Mouse (Mus musculus) T-cell, adult 2 months (primary cell): Measurements from ENCODE around the gene Stard5.

ENCODE experiments used
- DNase-seq: peaks from one replicate; pipeline ENCODE4 v3.0.0; 2022; ENCODE audit warnings: low spot score

Stard5 gene

DNA sequence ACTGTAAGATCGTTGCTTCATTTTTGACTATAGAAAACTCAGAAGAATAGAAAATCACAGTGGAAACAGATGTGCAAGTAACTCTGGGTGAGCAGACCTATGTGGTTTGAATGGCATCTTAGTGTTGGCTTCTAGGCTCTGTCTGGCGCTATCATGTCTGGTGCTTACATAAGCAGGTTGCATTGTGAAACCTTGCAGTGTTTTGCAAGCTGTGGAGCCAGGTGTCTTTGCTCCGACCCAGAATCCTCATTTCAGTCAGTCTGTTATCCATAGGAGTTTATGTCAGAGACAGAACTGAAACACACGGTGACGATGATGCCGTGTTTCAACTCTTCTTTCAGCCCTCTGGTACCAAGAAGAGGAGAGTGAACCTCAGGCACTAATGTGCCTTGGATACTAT lies 2.1 kb downstream of the Stard5 start:
- DNase-seq = no peak

DNA sequence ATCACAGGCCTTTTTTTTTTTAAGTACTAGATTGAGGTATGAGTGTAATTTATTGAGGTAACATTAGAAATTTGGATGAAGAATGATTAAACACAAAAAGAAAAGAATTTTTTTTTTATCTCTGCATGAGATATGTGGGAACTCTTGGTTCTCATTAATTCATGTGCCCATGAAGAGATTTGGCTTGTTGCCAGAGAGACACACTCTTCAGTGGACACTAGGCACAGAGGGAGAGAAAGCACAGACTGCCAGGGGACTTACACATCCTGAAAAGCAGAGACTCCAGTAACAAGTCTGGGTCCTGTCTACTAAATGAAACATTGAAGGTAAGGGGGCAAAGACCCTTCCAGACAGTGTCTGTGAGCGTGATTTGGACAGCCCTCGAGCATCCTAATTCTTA lies 4.0 kb downstream of the Stard5 start:
- DNase-seq = no peak

DNA sequence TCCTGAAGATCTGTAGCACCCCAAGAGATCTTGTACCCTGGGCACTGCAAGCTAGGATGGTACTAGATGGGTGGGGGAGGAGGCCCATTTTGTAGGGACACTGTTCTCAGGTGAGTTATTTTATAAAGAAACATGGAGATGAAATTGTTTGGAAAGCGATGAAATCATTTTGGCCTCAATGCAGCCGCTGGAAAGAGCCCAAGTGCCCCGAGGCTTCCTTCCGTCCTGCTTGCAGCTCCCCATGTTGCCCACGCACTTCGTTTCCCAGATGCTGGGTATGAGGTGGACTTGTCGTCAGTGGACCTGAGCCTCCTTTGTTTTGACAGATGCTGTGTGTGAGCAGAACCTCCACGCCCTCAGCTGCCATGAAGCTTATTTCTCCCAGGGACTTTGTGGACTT lies 4.7 kb downstream of the Stard5 start:
- no peak for DNase-seq

DNA sequence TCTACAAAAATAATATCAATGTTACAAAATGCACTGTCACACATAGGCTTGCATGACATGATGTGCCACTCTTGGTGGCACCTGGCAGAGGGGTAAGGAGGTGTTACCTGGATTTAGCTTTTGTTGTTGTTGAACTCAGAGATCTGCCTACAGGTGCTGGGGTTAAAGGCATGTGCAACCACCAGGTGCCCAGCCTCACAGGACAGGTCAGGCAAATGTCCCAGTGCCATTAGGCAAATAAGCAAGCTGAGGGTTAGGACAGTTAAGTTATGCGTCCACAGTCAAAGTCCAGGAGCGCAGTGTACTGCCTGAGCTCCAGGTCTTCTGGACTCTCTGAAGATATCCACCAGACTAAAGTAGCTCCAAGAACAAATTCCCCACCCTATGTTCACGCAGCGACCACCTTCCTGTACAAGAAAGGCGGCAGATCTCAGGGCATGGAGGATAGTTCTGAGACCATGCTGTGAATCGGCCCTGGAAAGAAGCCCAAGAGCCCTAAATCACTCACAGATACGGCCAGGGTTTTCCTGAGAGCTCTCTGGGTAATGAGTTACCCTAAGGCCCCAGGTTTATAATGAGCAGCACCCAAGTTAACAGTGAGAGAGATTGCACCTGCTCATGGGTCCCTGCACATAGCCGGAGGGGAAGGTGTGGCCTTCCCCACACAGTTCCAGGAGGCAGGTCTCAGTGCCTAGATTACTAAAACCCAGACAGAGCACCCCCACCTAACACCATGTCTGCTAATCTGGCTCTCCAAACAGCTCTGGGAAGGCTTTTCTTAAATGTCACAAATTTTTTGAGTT lies 6.2 kb downstream of the Stard5 start:
- DNase-seq = no peak

DNA sequence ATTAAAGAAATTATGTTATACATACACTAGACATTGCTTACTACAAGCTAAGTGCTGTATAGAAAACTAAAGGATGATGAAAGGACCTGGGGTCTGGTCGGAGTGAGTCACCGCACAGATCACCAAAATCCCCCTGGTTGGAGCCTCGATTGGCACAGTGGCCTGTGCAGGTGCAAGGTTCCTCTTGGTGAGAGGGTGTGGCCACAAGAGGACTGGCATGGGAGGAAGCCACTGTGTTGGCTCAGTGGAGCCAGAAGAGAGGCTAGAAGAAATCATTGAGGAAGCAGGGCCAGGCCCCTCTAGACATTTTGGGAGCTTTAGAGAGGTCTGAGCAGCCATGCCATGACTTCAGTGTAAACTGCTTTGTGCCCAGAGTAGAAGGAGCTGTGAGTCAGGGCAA lies 7.3 kb downstream of the Stard5 start:
- DNase-seq = no peak

DNA sequence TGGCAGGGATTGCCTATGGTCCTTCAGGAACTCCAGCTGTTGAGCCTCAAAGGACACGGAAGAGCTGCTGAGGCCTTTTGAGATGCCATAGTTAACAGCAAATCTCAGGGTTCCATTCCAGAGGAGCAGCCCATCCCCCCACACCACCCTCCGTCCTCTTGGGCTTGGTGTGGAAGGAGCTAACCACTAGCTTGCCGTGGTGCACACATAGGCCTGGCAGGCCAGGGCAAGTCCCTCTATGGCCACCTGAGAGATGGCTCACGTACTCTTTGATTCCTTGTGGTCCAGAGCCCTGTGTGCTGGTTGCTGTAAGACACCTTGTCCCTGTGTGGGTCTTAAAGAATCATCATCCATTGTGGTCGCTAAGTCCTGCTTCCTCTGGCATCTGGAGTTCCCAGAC lies 8.8 kb downstream of the Stard5 start:
- DNase-seq = no peak

DNA sequence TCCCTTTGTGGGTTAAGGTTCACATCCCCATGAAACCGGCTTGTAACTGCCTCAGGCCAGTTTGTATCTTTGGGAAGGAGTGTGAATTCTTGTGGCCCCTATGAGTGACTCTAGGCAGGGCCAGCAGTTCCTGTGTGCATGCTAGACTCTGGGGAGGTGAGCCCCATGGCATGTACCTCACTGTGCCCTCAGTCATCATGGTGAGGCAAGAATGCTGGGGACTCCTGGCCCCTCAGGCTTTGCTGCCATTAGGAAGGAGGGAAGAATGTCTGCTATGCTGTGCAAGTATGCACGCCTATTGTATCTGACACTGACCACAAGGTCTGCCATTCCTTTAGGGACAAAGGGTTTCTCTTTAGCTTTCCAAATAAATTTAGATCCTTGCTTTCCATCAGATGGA lies 9.4 kb downstream of the Stard5 start:
- no peak for DNase-seq

DNA sequence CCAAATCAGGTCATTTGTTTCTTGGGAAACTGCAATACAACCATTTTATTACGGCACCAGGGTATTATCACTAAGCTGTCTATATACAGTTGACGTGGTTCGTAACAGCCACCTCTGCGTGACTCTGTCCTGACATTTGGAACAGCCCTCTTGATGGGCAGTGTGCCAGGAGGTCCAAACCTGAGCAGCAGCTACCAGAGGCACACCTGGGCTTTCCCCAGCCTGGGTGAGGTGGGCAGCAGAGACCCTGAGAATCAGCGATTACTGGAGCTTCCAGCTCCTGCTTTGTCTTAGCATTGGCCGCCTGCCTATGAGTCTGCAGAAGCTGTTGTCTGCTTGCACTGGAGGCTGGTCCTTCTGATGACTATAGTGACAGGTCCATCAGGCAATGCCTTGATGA lies 11.8 kb downstream of the Stard5 start:
- no peak for DNase-seq

DNA sequence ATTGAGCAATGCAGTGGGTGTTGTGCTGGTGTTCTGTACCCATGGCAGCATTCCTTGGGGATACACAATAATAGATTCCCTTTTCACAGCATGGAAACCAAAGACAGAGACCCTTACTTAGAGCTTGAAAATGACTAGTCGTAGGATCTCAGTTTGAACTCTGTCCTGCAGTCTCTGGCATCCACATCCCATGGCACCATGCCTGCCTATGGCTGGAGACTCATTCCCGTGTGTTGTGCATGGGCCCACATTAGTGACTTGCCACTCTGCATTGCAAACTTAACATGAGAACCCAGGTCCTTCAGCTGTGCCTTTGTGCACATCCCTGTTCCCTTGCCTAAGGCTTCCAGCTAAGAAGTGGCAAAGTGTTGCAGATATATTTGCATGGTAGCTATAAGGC lies 13.0 kb downstream of the Stard5 start:
- DNase-seq = no peak

DNA sequence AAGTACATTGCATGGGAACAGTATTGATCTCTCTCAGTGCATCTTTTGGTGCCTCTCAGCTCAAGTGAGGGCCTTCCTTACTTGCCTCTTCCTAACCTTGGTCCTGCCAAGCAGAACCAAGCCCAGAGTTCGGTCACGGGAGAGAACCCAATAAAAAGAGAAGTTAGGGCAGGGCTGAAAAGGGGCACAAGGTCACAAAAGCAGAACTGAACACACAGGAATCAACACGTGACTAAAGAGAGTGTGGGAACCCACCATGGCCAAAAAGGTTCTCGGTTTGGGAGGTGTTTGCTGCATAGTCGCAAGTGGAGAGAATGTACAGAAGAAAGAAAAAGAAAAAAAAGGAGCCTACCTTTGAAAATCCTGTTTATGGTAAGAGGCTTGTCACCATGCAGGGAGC lies 13.7 kb downstream of the Stard5 start:
- DNase-seq = no peak

DNA sequence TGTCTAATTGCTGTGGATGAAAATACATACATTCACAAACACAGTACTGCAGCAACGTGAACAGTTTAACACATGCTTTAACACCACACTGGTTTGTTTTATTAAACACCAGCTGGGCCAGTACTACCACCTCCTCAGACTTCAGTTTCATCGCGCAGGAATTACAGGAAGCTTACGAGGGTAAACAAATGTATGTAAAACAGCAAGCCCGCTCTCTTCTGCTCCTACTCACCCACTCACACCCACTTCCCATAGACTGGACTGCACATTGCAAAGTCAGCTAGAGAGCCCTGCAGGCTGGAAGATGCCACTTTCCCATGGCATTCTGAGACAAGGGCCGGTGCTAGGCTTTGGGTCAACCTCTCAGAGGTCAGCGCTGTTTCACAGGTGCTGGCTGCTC lies 17.0 kb downstream of the Stard5 start:
- no peak for DNase-seq

DNA sequence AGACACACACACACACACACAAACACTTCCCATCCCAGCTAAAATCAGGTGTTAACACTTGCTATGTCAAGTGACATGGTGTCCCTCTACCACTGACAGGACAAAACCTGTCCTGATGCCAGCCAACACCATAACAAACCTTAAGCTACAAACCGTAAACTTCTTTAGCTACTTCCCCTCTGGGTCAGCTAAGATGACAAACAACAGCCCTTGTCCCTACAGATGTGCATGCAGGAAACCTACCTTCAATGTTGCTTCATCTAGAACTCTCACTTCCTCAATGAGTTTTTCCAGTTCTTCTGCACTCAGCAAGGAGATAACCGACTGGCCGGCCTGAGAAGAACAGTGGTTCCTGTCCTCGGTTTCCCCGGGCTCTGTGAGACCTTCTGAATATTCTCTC lies 18.9 kb downstream of the Stard5 start:
- no peak for DNase-seq

DNA sequence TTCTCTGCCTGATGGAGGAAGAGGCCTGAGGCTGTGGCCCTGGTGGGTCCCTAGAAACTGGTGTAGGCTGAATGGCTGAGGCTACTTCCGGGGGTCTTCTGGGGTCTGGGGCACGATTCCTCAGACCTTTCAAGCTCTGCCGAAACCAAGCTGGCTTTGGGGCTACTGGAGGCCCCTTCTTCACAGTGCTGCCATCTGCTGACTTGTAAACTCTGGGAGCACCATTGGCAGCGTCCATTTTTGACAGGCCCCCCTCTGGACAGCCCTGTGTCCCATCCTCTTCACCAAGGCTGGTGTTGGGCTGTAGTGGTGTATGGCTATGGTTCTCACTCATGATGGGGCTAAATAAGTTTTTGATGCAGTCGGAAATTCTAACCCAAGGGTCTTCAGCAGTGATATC lies 20.7 kb downstream of the Stard5 start:
- no peak for DNase-seq

DNA sequence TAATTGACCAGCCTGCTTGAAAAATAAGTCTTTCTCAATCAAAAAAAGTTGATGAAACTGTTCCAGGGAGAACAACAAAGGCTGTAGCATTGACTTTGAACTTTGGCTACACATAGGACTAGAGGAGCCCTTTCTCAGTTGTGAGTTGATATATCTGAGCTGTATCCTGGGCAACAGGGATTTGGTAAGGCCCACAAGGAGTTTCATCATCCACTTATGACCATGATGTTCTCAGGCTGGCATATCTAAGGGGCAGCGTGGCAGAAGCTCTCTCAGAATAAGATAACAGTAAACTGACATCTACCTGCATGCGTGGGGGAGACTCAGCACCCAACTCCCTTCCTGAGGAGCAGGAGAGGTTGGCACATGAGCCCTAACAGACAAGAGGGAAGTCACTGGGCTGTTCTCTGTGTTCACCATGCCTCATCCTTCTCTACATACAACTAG lies 21.9 kb downstream of the Stard5 start:
- no peak for DNase-seq

DNA sequence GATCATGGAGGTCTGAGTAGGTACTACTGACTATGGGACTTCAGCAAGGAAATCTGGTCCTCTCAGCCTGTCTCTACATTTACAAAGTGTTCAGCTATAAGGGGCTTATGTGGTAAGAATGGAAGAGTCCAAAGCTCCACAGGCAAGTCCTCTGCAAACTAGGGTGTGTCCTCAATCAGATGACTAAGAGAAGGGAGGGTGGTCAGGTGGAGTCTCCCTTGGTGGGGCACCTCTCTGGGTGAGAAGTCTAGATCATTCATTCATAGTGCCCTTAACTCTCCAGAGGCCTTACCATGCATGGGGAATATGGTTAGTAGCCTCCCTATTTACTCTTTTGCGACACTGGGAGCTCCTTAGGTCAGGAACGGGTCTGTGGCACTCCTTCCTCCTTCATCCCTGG lies 22.4 kb downstream of the Stard5 start:
- no peak for DNase-seq

DNA sequence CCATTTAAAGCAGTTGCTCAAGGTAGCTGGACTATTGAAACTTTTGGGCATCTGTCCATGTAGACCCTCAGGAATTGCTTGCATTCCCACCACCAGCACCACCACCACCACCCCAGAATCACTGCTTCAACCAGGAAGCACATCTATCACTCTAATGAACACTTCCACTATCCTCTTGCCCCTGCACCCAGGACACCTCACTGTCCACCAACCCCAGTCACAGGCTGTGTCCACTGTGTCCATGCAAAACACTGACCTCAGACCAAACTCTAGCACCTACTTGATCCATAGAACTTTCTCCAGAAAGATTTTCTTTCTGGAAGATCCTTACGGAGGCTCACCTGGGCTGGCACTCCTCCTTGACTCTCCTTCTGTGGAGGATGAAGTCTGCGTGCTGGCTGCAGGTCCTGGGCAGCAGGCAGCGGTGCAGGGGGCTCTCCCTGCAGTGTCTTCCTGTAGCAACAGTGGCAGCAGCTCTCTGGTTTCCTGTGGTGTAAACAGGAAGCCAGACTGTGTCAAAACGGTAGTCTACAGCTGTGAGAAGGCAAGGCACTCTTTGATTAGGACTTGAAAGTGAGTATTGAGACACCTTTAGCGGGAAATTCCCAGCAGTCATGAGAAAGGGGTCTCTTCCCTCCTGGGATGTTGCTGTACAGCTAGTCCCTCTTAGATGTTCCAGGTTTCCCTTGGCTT lies 23.3 kb downstream of the Stard5 start:
- DNase-seq = peak; percentile 91

DNA sequence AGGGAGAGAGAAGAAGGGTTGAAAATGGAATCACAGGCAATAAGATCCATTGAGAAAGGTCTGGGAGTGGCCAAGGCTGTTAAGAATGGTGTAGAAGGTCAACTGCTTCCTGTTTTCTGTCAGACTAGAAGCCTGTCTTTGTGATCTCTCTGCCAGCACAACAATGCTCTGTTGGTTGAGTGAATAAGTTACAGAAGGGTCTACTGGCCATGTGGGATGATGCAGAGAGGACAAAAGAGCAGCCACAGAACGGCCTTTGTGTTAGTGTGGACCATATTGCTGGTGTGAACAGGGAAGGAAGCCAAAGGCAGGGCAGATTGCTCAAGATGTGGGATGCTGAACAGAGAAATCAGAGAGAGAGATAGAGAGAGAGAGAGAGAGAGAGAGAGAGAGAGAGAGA lies 27.0 kb downstream of the Stard5 start:
- DNase-seq = no peak

DNA sequence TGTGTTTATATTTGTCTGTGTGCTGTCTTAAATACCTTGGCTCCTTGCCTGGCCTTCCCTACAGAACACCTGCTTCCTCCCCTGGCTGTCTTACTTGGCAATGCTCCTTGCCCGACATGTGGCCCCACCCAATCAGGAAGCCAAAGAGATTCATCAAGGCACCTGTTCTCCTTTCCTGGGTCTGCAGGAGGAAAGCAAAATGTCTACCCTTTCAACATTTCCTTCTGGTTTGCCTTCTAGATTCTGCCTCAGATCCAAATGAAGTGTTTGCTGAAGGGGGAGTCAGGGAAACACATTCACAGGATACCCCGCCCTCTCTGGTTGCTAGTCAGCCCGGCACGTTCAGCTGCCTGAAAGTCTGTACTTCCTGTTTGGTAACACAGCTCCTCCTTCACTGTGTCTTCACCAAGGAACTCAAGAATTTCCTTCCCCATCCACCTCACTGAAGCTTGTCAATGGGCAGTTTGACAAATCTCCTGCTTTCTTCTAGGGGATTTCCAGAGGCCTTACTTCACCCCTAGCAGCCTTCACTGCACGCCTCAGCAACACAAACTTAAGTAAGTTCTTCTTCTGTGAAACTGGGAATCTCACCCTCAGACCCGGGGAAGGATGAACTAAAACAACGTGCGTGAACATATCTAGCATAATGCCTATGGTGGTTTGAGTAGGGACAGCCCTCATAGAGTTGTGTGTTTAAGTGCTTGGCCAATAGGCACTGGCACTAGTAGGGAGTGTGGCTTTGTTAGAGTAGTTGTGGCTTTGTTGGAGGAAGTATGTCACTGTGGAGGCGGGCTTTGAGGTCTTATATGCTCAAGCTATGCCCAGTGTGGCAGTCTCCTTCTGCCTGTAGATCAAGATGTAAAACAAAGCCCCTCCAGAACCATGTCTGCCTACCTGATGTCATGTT lies 27.7 kb downstream of the Stard5 start:
- DNase-seq = peak; percentile 78

DNA sequence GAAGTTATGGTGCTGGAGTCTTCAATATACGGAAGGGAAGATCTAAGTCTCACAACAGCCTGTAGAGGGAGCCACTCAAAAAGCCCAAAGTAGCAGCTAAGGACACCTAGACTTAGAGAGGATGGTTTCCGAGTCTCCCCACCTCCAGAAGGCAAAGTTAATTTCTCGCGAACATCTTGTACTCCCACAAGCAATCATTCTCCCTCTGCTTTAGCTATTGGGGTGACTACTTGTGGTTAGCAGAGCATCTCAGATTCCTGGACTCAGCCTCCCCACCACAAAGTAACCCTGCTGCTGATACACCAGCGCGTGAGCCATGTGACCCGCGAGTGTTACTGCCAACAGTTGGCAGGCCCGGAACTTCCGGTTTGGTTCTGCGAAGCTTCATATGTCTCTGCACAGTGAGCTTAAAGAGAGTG lies 28.5 kb downstream of the Stard5 start:
- DNase-seq = peak; percentile 87

DNA sequence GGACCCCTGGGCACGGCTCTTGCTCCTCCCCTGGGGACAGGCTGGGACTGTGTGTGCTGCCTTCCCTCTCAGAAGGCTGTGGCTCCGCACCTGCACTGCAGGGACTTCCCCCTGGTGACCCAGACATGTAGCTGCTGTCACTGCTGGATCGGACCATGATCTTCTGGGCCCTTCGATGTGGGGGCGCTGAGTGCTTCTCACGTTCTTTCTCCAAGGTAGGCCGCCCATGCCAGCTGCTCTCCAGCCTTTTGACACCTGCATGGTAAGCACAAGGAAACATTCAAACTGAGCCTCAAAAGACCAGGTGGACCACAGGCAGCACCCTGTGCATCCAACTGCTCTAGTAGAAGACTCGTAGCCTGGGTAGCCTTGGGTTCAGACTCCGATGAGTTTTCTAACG lies 29.3 kb downstream of the Stard5 start:
- peak; percentile 50 for DNase-seq

DNA sequence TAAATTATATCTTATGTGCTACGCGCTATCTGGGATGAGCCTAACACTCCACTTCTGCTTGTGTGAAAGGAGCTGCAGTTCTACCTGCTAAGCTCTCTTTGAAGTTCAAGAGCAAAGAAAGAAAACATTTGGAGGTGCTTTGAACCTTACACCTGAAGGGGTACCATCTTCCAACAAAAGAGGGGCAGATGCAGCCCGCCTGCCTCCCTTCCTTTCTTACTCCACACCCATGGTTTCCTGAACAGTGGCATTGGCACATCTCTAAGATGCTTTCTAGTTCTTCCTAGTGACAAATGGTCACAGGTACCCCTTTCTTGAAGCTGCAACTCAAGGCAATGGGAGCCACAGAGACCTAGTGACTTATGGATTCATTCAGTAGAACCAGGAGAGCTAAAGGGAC lies 30.0 kb downstream of the Stard5 start:
- DNase-seq = no peak

DNA sequence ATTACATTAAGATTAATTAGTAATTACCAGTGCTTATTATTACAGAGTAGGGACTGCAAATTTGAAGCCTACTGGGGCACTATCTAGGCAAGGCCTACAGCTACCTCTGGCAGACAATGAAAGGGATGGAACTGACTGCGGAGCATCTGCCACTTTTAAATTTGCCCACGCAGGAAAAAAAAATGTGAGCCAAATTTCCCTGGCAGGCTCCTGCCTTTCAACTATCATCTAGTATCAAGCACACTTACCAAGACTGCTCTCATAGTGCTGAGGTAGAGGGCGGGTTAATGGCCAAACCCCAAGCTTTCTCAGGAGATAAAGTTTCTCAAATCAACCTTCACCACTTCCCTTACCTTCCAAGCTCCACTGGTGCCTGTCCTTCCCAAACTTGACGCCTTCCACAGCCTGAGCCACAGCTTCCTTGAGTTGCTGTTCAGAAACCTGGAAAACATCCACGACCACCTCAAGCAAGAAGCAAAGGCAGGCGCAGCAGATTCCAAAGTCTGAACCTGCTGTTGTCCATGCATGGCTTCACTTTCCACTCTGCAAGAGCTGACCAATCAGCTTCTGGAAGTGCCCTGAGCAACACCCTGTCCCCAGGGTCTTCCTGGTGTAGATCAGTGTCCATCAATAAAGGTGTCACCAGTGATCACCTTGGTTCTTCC lies 31.1 kb downstream of the Stard5 start:
- DNase-seq = no peak
